Mouse (Mus musculus) thymus, postnatal 10 days (tissue): ENCODE measurements around the gene Foxp4.

ENCODE experiments used
- DNase-seq, 2 experiments: peaks; one replicate each; pipeline ENCODE4 v3.0.0; 2021; ENCODE audit warnings: low spot score in 2 of 2

The Foxp4 gene

DNA sequence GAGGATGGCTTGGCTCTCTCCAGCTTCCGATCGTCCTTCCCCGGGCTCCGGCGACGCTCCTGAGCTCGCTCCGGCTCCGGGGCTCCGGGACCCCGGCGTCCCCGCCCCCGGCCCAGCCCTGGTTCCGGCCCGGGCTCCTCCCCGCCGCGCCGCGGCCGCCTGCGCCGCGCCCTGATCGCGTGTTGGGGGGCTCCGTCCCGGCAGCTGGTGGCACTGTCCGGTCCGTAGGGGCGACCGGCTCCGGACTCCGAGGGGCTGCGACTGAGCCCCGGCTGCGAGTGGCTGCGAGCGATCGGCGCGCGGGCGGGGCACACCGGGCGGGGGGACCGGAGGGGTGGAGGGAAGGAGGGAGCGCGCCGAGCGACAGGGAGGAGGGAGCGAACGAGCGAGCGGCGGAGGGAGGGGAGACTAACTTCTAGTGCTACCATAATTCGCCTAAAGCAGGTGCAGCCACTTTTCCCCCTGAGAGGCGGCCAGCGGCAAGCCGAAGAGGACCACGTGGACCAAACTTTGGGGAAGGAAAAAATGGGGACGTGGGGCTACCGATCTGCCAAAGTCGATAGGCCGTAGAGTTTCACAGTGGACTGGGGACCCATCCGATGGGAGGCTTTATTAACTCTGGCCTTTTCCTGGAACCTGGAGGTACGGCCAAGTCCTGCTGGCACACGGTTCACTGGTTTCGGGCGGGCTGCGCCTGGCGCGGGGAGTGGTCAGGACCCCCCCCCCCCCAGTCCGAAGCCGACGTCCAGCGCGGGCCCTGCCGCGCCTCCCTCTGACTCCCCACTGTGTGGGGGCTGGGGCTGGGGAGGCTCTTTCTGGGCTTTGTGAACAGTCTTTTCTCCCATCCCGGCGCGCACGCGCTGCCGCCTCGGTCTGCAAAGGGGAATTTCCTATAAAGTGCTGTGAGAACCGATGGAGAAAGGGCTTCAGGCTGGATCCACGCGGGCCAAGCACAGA lies at the start of gene Foxp4:
TSS of gene Foxp4 (minus strand) at position 263 of the 957 bp plus-strand sequence.
- peak; percentile 78 to 83 for DNase-seq

DNA sequence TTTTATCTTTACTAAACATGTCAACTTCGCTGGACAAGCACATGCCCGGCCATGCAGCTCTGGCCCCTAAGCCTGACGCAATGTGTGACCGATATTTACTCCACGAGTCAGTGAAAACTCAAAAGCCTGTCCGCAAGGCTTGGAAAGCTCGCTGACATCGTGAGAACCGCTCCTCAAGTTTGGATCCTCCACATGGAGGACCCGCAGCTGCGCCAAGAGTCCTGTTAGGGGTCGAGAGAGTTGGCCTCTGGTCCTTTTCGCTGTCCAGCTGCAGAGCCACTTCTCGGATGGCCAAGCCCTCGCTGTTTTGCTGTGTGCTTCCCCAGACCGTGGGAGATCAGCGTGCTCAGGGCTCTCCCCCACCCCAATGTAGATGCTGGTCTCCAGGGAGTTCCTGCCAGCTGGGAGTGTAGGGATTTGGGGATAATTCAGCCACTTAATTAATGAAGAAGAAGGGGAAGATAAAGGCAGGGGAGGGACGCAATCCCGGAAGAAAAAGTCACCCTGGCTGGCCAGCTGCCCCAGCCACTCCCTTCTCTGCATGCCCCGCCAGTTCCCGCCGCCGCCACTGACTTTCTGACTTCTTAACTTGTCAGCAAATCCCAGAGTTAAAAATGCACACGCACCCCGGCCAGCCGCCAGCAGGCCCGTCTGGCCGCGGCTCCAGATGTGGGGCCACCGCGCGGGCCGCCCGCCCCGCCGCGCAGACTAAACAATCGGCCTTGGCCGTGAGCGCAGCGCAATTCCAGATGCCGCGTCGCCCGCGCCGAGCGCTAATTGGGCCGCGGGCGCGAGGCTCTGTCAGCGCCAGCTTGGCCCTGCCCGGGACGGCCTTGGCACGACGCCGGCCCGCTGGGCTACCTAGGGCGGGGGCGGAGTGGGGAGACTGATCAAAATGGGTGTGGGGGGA lies 49.4 kb upstream of the Foxp4 start:
- no peak for DNase-seq

DNA sequence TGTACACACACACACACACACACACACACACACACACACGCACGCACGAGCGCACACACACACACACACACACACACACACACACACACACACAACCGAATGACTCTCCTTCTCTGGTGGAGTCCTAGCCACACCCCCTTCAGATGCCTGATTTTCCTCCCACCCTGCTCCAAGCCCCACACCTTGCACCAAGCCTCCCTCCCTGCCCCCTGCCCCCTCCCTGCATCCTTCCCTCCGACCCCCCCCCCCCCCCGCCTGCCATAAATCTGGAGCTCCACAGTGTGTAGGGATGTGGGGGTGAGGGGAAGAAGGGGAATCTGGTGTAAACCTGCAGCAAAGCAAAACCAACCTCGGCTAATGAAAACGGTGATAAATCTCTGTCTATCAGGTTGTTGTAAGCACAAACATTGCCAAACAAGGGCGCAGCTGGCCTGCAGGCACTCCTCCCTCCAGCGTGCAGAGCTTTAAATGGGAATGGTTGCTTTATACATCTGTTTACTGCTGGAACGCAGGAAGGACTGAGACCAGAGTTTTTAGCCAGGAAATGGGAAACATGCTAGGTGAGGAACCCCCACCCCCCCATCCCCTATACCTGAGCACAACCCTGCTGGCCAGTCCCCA lies 41.5 kb upstream of the Foxp4 start:
- no peak for DNase-seq

DNA sequence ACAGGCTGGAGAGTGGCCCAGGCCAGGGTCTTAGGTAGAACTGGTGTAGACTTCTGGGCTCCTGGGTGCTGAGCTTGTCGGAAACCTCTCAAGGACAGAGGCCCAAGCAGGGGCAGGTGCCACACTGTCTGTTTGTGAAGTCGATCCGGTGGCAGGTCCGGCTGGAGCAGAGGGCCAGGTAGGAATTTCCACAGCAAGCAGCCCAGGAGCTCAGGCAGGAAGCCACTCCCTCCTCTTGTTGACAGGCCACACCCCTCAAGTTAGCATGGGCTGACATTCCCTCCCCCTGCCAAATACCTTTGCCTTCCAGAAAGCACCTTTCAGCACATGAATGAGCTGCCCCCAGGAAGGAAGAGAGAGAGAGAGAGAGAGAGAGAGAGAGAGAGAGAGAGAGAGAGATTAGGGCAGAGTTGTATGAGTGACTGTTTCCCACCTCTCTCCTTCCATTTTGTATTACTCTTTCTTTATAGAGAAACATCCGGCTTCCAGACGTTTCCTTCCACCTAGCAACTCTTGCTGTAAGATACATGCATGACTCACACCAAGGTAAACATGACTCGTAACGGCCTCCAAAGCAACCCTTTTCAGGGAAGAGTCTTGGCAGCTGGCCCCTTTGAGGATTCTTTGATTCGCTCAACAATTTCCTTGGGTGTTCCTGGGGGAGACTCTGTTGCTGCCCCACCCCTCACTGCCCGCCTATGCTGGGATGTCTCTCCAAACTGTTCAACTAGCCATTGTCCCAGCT lies 33.8 kb upstream of the Foxp4 start:
- DNase-seq, result no peak

DNA sequence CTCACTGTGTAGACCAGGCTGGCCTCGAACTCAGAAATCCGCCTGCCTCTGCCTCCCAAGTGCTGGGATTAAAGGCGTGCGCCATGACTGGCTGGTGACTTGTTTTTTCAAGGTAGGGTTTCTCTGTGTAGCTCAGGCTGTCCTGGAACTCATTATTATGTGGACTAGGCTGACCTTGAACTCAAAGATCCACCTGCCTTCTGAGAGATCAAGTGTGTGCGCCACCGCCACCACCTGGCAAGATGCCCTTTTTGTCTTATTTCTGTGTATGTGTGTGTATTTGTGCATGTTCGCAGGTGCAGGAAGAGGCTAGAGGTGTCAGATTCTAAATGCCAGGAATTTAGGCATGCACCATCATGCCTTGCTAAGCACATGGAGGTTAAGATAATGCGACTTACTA lies 32.0 kb upstream of the Foxp4 start:
- DNase-seq, result no peak

DNA sequence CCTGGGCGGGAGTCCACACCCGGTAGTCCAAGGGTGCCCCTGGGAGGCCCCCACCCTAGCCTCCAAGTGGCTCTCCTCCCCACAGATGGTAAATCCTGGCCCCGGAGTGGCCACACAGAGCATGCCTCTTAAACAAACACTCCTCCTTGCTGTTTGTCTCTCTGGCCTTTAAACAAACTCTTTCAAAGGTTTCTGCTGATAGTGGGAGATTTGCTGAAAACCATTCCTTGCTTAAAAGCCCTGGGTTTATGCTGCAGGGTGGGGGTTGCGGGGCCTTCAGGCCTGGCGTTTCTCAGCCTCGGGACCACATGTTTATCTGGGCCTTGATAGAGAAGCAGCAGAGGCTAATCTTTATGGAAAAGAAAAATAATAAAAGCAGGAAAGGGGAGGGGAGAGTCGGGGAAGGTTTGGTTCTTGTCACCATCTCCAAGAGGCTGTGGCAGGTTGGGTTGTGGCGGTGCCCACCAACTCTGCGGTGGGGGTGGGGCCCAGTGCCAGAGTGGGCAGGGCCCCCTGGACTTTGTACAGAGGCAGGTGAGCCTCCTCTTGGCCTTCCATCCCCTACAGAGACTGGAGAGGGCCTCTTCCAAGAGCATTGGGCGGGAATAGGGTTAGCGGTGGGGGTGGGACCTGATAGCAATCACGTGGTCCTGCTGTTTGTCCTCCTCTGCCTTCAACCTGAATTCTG lies 30.8 kb upstream of the Foxp4 start:
- DNase-seq, result no peak

DNA sequence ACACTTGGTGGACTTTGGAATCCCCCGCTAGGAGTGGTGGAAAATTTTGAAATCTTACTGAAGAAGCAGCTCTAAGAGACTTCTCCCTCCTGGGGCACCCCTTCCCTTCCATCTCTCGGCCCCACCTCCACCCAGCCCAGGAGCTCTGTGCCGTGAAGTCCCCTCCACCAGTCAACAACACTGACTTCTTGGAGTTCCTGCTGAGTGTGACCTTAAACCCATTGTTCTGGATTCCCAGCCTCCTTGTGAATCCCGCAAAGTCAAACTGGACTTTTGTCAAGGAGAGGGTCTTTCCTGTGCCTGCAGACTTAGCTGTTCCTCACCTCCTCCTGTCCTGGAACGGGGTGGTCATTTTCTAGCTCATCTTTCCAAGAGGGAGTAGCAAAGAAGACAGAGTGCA lies 28.8 kb upstream of the Foxp4 start:
- no peak for DNase-seq

DNA sequence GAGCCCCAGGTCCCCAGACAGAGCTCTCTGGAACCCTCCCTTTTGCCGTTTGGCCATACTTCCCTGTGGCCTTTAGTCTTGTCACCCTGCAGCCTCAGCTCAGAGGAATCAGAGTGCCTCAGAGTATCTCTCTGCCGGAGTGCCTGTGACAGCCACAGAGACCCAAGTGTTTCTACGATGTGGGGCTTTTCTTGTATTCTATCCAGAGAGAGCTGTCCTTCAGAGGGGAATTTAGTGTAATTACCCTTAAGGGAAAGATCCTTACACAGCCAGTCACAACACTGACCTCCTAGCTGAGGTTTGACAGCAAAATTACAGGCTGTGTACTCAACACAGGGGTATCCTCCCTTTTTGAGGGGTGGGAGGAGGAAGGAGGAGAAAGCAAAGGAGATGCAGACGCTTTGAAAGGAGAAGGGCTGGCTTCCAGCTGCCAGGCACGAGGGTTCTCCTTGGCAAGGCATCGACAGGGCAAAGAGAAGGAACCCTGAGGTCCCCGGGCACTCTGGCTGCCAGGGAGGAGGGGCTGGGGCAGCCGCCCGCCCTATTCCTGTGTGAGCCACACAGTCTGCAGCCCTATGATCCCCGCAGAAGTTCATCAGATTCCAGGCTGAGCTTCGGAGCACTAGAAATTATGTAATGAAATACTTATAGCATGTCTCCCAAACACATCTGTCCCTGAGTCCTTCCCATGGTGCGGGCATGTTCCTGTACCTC lies 28.1 kb upstream of the Foxp4 start:
- no peak for DNase-seq

DNA sequence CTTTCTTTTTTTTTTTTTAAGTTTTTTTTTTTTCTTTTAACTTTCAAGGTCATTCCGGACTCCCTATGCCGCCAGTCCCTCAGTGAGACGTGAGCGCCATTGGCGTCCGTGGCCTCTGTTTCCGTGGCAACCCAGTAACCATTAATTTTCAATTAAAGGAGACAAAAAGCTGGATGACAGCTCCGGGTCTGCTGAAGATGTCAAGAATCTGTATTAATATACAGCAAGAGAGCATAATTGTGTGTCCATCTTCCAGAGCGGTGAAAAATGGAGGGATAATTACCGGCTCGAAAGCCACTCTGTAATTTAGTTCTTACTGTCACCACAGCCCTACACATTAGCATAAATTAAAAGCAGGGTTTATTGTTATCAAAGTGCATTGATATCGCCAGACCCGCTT lies 27.0 kb upstream of the Foxp4 start:
- no peak for DNase-seq

DNA sequence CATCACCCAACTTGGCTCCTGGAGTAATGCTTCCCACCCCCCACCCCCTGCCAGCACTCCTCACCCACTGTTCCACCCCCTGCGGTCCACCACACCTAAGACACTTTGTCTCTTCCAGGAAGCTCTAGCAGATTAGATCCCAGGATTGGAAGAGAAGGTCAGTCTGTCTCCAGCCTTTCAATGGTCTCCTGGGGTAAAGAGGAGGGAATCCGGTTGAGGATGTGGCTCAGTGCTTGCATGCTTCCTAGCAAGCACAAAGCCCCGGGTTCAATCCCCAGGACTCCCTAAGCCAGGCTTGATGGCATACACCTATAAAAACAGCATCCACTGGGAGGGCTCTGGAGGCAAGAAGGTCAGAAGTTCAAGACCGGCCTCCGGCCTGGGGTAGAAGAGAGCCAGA lies 26.4 kb upstream of the Foxp4 start:
- no peak for DNase-seq

DNA sequence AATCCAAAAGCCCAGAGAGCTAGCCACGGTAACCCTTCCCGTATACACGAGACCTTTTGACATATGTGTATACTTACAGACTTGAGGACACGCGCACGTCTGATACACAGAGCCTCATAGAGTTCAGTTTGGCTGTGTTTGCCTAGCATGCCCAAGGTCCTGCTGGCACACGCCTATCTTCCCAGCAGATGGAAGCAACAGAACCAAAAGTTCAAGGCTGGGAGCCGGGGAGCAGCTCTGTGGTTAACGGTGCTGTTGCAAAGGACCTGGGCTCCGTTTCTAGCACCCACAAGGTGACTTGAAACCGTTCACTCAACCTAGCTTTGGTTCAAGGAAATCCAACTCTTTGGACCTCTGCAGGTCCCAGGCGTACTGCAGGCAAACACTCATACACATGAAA lies 25.0 kb upstream of the Foxp4 start:
- no peak for DNase-seq

DNA sequence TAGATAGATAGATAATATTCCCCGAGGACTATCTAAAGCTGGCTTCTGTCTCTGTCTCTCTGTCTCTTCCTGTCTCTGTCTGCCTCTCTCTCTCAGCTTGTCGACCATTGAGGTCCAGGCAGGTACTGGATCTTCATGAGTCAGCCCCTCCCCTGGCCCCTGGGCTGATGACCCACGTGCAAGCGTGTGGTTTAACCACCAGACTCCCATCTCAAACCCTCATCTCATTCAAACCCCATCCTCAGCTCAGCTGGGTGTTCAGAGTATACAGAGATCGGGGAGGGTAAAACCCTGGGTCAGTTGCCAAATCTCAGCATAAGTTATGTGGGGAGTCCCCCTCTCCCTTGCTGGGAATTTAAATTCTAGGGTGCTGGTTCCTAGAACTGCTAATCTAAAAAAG lies 24.3 kb upstream of the Foxp4 start:
- no peak for DNase-seq

DNA sequence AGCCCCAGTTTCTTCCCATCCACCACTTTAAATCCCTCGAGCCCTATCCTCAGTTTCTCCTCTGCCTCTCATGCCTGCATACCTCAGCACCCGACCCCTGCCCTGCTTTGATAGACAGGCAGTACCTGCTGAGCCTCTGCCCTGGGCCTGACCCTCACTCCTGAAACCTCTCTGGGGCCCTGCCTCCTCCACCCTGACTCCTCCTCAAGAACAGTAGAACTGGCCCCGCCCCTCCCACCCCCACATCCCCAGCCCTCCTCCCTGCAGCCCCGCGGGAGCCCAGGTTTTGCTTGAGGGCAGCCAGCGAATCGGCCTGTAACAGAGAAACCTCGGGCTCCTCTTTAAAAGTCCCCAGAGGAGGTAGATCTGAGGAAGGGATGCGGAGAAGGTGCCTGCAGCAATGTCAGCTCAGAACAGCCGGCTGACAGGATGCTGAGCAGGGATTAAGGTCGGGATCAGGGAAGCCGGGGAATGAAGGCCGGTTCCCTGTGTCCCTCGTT lies 22.5 kb upstream of the Foxp4 start:
- no peak for DNase-seq

DNA sequence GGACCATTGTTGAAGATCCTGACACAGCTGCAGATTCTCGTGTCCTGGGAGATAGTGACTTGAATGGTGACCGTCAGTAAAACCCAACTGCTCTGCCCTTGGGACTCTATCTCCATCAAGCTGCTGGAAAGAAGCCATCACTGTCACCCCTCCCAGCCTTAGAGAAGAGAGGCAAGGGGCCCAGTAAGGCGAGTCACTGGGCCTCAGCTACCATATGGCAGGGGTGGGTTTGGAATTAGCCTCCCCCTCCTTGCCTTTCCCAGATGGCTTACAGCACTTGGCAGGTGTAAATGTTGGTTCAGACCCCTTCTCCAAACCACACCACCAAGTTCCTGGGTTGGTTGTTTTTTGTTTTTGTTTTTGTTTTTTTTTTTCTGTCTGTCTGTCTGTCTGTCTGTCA lies 21.7 kb upstream of the Foxp4 start:
- DNase-seq, result no peak

DNA sequence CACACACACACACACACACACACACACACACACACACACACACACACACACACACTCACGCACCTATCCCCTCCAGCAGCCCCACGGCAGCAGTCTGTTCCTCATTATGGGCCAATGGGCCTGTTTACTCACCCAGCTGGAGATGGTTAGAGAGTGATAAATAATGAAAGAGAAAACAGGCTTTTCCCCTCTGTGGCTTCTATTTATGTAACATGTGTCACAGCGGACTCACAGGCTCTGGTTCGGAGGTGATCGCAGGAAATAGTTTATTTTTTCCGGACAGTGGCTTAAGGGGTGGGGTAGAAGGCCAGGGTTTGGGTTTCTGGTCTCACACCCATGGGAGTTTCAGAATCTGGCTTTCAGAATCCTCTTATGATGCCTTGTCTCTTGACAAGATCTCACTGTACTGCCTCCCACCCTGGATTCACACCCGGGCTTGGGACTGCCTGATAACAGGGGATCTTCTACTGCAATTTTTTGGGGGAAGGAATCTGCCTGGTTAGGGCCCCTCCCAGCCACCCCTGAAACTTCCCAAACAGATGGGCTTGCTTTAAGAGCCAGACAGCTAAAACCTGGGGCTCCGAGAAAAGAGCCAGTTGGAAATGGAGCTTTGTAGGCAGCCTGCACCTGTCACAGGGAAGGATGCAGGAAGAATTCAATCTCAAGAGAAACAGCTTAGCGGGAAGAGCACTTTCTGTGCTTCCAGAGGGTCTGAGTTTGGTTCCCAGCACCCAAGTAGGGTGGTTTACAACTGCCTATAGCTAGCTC lies 18.8 kb upstream of the Foxp4 start:
- DNase-seq, result no peak

DNA sequence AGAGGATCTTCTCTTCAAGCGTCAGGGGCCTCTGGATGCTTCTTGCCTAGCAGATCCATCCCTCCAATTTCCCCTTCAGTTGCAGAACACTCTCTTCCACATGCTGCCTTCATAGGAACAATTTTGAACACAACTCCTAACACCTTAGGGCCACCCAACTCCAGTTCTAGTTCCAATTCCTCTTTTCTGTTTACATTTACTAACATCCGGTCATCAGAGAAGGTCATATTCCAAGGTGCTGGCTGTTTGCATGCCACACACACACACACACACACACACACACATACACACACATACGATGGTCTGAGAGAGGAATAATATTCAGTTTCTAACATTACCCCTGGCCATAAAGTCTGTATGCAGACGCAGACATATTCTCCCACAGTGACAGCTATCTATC lies 17.6 kb upstream of the Foxp4 start:
- DNase-seq, result no peak

DNA sequence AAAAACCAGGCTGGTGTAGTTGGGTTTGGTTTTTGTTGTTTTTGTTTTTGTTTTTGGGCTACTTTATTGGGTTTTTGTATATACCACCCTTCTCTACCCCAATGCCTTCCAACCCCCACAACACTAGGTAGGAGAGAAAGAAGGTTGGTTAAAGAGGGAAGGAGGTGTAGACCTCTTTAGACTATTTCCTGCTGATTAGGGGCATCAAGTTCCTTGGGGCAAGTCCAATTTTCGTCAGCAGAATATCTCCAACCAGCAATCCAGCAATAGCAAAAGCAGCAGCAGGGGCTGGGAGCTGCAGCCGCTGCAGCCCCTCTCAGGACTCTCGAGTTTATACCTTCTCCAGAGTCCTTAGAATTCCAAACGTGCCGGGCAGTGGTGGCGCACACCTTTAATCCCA lies 14.4 kb upstream of the Foxp4 start:
- no peak for DNase-seq

DNA sequence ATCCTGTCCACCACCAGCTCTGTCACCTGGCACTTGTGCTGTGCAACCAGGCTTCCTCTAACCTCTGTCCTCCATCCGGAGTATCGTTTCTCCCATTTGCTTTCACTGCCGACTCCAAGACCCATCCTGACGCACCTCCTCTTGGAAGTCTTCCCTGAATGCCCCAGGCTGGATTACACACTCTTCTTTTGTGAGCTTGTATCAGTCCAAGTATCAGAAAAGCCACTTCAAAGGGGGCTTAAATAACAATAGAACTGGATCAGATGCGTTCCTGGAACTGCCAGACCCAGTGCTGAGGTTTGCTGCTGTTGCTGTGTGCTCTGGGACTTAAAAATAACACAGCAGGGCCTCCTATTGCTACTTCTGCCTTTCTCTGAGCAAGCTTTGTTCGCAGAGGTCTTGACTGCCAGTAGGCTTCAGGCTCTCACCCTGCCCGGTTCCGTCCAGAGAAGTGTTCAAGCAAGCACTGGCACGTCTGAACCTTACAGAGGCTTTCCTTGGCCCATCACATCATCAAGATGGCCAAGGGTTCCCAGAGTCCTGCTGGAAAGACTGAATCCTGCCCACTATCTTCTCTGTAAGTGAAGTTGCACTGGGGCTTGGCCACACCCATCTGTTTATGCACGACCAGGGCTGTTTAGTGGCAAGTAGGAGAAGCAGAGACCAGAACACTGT lies 13.6 kb upstream of the Foxp4 start:
- DNase-seq, result no peak

DNA sequence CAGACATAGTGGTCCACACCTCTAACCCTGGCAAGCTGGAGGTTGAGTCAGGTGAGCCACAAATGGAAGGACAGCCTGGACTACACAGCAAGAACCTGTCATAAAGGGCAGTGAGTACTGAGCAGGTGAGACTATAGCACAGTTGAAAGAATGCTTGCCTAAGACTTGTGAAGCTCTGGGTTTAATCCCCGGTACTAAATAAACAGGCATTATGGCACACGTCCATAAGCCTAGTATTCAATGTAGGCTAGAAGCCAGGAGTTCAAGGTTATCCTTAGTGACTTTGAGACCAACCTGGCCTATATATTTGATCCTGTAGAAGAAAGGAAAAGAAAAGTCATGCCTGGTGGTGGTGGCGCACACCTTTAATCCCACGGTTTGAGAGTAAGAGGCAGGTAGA lies 12.1 kb upstream of the Foxp4 start:
- DNase-seq, result no peak
